Mouse (Mus musculus) intestine, embryonic 15.5 days (tissue): ENCODE results near the gene Sult1a1. TPM values are rescaled to one million over a fixed set of nuclear protein-coding genes. Genes with fewer than 3 reads are reported as not detected.

Experiments used
- ATAC-seq: fragments of 200-750 bp; cut with Nextera tagmentation; 2 replicates; pipeline ENCODE4 v1.8.0; 2017; ENCODE audit warnings: moderate TSS enrichment, moderate library complexity
- H3K27ac ChIP-seq: fragments of 300-500 bp; sonication (generic); 2 replicates; pipeline ENCODE4 v1.5.1; 2015; ENCODE audit warnings: mild to moderate bottlenecking, inconsistent platforms
- H3K27me3 ChIP-seq: fragments of 300-500 bp; sonication (generic); replicated peaks from 2 replicates; pipeline ENCODE4 v1.6.1; 2015; ENCODE audit warnings: inconsistent platforms
- H3K36me3 ChIP-seq: fragments of 300-500 bp; sonication (generic); 2 replicates; pipeline ENCODE4 v1.6.1; 2015; ENCODE audit warnings: inconsistent platforms
- H3K4me1 ChIP-seq: fragments of 300-500 bp; sonication (generic); replicated peaks from 2 replicates; pipeline ENCODE4 v1.6.1; 2015; ENCODE audit warnings: inconsistent platforms
- H3K4me2 ChIP-seq: fragments of 300-500 bp; sonication (generic); replicated peaks from 2 replicates; pipeline ENCODE4 v1.6.1; 2015; ENCODE audit warnings: mild to moderate bottlenecking, inconsistent platforms
- H3K4me3 ChIP-seq: fragments of 300-500 bp; sonication (generic); replicated peaks from 2 replicates; pipeline ENCODE4 v1.5.1; 2015; ENCODE audit warnings: inconsistent platforms
- H3K9ac ChIP-seq: fragments of 300-500 bp; sonication (generic); 2 replicates; pipeline ENCODE4 v1.6.1; 2015; ENCODE audit warnings: inconsistent platforms
- H3K9me3 ChIP-seq: fragments of 300-500 bp; sonication (generic); 2 replicates; pipeline ENCODE4 v1.6.1; 2016; ENCODE audit warnings: inconsistent platforms
- WGBS: fragments of 180-500 bp; shearing (Covaris S2); methylation state at CpG from one replicate; pipeline ENCODE4 v1.1.7; 2015; 5-methylcytosine and 5-hydroxymethylcytosine counted together
- polyA plus RNA-seq: library from polyadenylated mRNA; unstranded; fragments of >200 nt; fragmentation: Nextera tagmentation; extraction: Ambion mirVana; gene quantifications from 2 replicates; pipeline ENCODE4 v1.2.1, GENCODE M21; 2015

Gene Sult1a1
- polyA plus RNA-seq, 1 experiment from 2014 or later: 5.5 TPM

- 0 out of 2 replicates have a peak overlapping the region, but pooled peaks have one; percentile 29 for H3K27ac ChIP-seq
- peaks cover 13% of the 10 kb centered on the region for H3K4me1 ChIP-seq
- no peak overlapping the region for H3K4me2 ChIP-seq
- H3K9me3 ChIP-seq: no peaks in the 10 kb centered on the region
- H3K36me3 ChIP-seq: no peaks in the 10 kb centered on the region
- ATAC-seq: no peak
- no peaks in the 10 kb centered on the region for H3K27me3 ChIP-seq
- no peak overlapping the region for H3K9ac ChIP-seq
- WGBS: 39% methylated on average over 3 of the region's 3 CpGs
- no peak overlapping the region for H3K4me3 ChIP-seq
These were observed 46.3 kb downstream of the Sult1a1 start for GRCm38 (mm10) chr7:126629915-126630314.

- 51% methylated on average over 6 of the region's 6 CpGs for WGBS
These were observed 48.1 kb downstream of the Sult1a1 start for GRCm38 (mm10) chr7:126628111-126628510.

GRCm38 (mm10) chr7:126625807-126626600, 50.2 kb downstream of the Sult1a1 start:
- H3K27me3 ChIP-seq: no peaks in the 10 kb centered on the region
- no peak for ATAC-seq
- peaks cover 10% of the 10 kb centered on the region for H3K4me1 ChIP-seq
- 81% methylated on average over 3 of the region's 3 CpGs for WGBS
- H3K4me2 ChIP-seq: no peak overlapping the region
- H3K9me3 ChIP-seq: no peaks in the 10 kb centered on the region
- H3K4me3 ChIP-seq: no peak overlapping the region
- no peak overlapping the region for H3K9ac ChIP-seq
- no peaks in the 10 kb centered on the region for H3K36me3 ChIP-seq
- no peak overlapping the region for H3K27ac ChIP-seq

More at GRCm38 (mm10) chr7:126628111-126628510, 48.1 kb downstream of the Sult1a1 start:
- peaks cover 10% of the 10 kb centered on the region for H3K4me1 ChIP-seq
- H3K27me3 ChIP-seq: no peaks in the 10 kb centered on the region
- H3K9me3 ChIP-seq: no peaks in the 10 kb centered on the region
- no peak for ATAC-seq
- H3K9ac ChIP-seq: no peak overlapping the region
- no peak overlapping the region for H3K4me2 ChIP-seq
- H3K4me3 ChIP-seq: no peak overlapping the region
- no peak overlapping the region for H3K27ac ChIP-seq
- H3K36me3 ChIP-seq: no peaks in the 10 kb centered on the region

GRCm38 (mm10) chr7:126625369-126625768, 50.9 kb downstream of the Sult1a1 start:
- peak overlapping the region; percentile 14; the same call in 1 of the 2 replicates for H3K4me2 ChIP-seq
- H3K27me3 ChIP-seq: no peaks in the 10 kb centered on the region
- H3K9me3 ChIP-seq: no peaks in the 10 kb centered on the region
- H3K4me1 ChIP-seq: peaks cover 7% of the 10 kb centered on the region
- 39% methylated on average over 6 of the region's 6 CpGs for WGBS
- ATAC-seq: peak; percentile 86
- H3K36me3 ChIP-seq: no peaks in the 10 kb centered on the region
- no peak overlapping the region for H3K27ac ChIP-seq
- H3K9ac ChIP-seq: no peak overlapping the region
- H3K4me3 ChIP-seq: no peak overlapping the region

- no peaks in the 10 kb centered on the region for H3K9me3 ChIP-seq
- H3K4me2 ChIP-seq: 0 out of 2 replicates have a peak overlapping the region, but pooled peaks have one; percentile 14
- no peaks in the 10 kb centered on the region for H3K36me3 ChIP-seq
- peaks cover 7% of the 10 kb centered on the region for H3K4me1 ChIP-seq
- H3K27ac ChIP-seq: no peak overlapping the region
- ATAC-seq: no peak
- 76% methylated on average over 16 of the region's 16 CpGs for WGBS
- no peaks in the 10 kb centered on the region for H3K27me3 ChIP-seq
- no peak overlapping the region for H3K9ac ChIP-seq
- no peak overlapping the region for H3K4me3 ChIP-seq
These were observed 51.5 kb downstream of the Sult1a1 start for GRCm38 (mm10) chr7:126624774-126625173.

- H3K9ac ChIP-seq: no peak overlapping the region
- H3K9me3 ChIP-seq: no peaks in the 10 kb centered on the region
- no peaks in the 10 kb centered on the region for H3K27me3 ChIP-seq
- WGBS: 86% methylated on average over 1 of the region's 1 CpGs
- H3K36me3 ChIP-seq: no peaks in the 10 kb centered on the region
- peaks cover 7% of the 10 kb centered on the region for H3K4me1 ChIP-seq
- no peak overlapping the region for H3K4me2 ChIP-seq
- no peak overlapping the region for H3K4me3 ChIP-seq
- no peak for ATAC-seq
- no peak overlapping the region for H3K27ac ChIP-seq
These were observed 52.9 kb downstream of the Sult1a1 start for GRCm38 (mm10) chr7:126623381-126623780.

Other genes starting within 250 kb of the Sult1a1 start
- 23.9 and 24.2 TPM in 2 replicates for gene Rabep2, start 247.7 kb downstream of the Sult1a1 start, polyA plus RNA-seq
- 0.24 and 2.6 TPM in 2 replicates for gene Atp2a1, start 213.3 kb downstream of the Sult1a1 start, polyA plus RNA-seq
- gene Sh2b1, start 201.0 kb downstream of the Sult1a1 start, polyA plus RNA-seq: 41.8 and 45.7 TPM in 2 replicates
- 190 and 207 TPM in 2 replicates for gene Tufm, start 189.1 kb downstream of the Sult1a1 start, polyA plus RNA-seq
- gene Atxn2l, start 173.0 kb downstream of the Sult1a1 start, polyA plus RNA-seq: 43.8 and 44.4 TPM in 2 replicates
- gene Eif3c, start 110.0 kb downstream of the Sult1a1 start, polyA plus RNA-seq: 190 and 217 TPM in 2 replicates
- 0.75 and 1.8 TPM in 2 replicates for gene Apobr, start 91.5 kb downstream of the Sult1a1 start, polyA plus RNA-seq
- gene Cln3, start 90.6 kb downstream of the Sult1a1 start, polyA plus RNA-seq: 34.4 and 34.9 TPM in 2 replicates
- gene Il27, start 81.5 kb downstream of the Sult1a1 start, polyA plus RNA-seq: not detected in 2 replicates
- gene Nupr1, start 45.6 kb downstream of the Sult1a1 start, polyA plus RNA-seq: 53.4 and 111 TPM in 2 replicates
- gene Sgf29, start 27.1 kb downstream of the Sult1a1 start, polyA plus RNA-seq: 45.2 and 51.7 TPM in 2 replicates
- 118 and 120 TPM in 2 replicates for gene Bola2, start 19.0 kb upstream of the Sult1a1 start, polyA plus RNA-seq
- gene Slx1b, start 19.4 kb upstream of the Sult1a1 start, polyA plus RNA-seq: 8.1 and 9.1 TPM in 2 replicates
- gene Coro1a, start 31.4 kb upstream of the Sult1a1 start, polyA plus RNA-seq: 36.9 and 39.7 TPM in 2 replicates
- 109 and 112 TPM in 2 replicates for gene Mapk3, start 83.2 kb upstream of the Sult1a1 start, polyA plus RNA-seq
- gene Gdpd3, start 89.9 kb upstream of the Sult1a1 start, polyA plus RNA-seq: 1.4 and 1.6 TPM in 2 replicates
- gene Ypel3, start 100.5 kb upstream of the Sult1a1 start, polyA plus RNA-seq: 66.9 and 71.2 TPM in 2 replicates
- gene Tbx6, start 105.1 kb upstream of the Sult1a1 start, polyA plus RNA-seq: 0.34 and 0.43 TPM in 2 replicates
- 248 and 256 TPM in 2 replicates for gene Ppp4c, start 116.1 kb upstream of the Sult1a1 start, polyA plus RNA-seq
- 1.2 and 1.5 TPM in 2 replicates for gene Fam57b, start 121.2 kb upstream of the Sult1a1 start, polyA plus RNA-seq
- not detected in 2 replicates for gene 4930451I11Rik, start 155.2 kb upstream of the Sult1a1 start, polyA plus RNA-seq
- gene Doc2a, start 171.0 kb upstream of the Sult1a1 start, polyA plus RNA-seq: 0.75 and 1.0 TPM in 2 replicates
- gene Hirip3, start 185.5 kb upstream of the Sult1a1 start, polyA plus RNA-seq: 23.2 and 25.1 TPM in 2 replicates
- 59.1 and 65.9 TPM in 2 replicates for gene Ino80e, start 185.9 kb upstream of the Sult1a1 start, polyA plus RNA-seq
- gene Taok2, start 208.3 kb upstream of the Sult1a1 start, polyA plus RNA-seq: 30.8 and 31.9 TPM in 2 replicates
- 27.8 and 33.3 TPM in 2 replicates for gene Tmem219, start 246.5 kb upstream of the Sult1a1 start, polyA plus RNA-seq